Mouse (Mus musculus): ENCODE results near the gene Zfp212. TPM values are rescaled to one million over a fixed set of nuclear protein-coding genes. Genes with fewer than 3 reads are reported as not detected.
A peak's percentile ranks its signal among the peaks of the same experiment; 100 is the strongest.
"Not testable (repeated sequence)": the region's sequence is repeated elsewhere in the genome, so short reads cannot be mapped to it uniquely, and the experiment has no call there.

Gene Zfp212
- polyA plus RNA-seq, 1 experiment from 2014 or later = 18.7 TPM

DNA sequence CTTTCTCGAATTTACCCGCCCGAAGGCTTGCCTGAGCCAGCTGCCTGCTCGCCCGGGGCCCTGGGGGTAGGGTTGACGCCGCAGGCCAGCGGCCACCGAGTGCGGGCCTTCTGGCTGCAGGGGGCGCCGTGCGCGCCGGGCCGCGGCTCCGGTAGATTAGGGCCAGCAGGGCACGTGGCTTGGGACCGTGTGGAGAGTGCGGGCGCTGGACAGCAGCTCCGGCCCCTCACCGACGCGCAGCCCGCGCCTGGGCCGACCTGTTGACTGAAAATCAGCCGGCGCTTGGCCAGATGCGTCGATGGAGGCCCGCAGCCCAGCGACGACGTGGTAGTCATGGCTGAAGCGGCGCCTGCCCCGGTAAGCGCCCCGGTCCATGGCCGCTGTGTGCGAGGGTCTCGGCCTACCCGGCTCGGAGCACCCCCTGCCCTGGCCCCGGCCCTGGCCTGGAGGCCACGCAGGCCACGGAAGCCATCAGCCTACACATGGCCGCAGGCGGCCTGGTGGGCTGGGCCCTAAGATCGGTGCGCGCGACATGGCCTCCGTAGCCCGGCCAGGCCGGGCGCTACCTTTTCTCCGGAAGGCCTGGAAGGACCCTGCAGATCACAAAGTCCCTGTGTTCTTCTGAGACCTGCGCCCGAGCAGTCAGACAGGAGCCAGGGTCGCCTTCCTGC lies 22.9 kb downstream of the Zfp212 start:
- no peaks in the 10 kb centered on the region for H3K9me3 ChIP-seq (replicated peaks)
- H3K4me3 ChIP-seq (replicated peaks) = peak overlapping the region; percentile 52
- H3K4me2 ChIP-seq (replicated peaks) = peak overlapping the region; percentile 77
- WGBS = 9% methylated on average over 62 of the region's 64 CpGs
- peaks cover 13% of the 10 kb centered on the region; the same call in 1 of the 2 replicates for H3K4me1 ChIP-seq
- H3K27me3 ChIP-seq = no peaks in the 10 kb centered on the region
- peak overlapping the region; percentile 70 for H3K9ac ChIP-seq
- peak overlapping the region; percentile 83 for H3K27ac ChIP-seq (replicated peaks)
- ATAC-seq (ENCODE audit: insufficient number of reproducible peaks, low FRiP score, low TSS enrichment, low read depth) = peak; percentile 82
- peaks cover 17% of the 10 kb centered on the region for H3K36me3 ChIP-seq

DNA sequence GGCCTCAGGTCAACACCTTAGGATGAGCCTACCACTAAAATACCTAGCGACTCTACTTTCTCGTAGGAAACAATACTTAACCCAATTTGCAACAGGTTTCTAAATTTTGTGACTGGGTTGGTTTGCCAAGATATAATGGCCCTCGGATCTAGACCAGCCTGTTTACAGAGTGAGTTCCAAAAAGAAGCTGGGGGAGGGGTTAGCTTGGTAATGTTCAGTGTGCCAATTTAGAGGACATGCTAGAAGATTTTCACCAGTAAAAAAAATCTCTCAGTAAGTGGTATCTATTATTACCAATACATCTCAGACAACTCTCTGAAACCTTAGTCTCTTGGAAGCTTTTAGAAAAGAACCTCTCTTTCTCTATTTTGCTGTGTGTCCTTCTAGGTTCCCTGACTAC lies 23.4 kb downstream of the Zfp212 start:
- Histone ChIP-seq H3K4me1 (peaks cover 13% of the 10 kb centered on the region; the same call in 1 of the 2 replicates), H3K9me3 (replicated peaks) (no peaks in the 10 kb centered on the region), H3K4me3 (replicated peaks) (peak overlapping the region; percentile 52), H3K27me3 (no peaks in the 10 kb centered on the region), H3K36me3 (peaks cover 17% of the 10 kb centered on the region), H3K27ac (replicated peaks) (peak overlapping the region; percentile 83; the same call in 1 of the 2 replicates), H3K4me2 (replicated peaks) (peak overlapping the region; percentile 77), H3K9ac (peak overlapping the region; percentile 70; the same call in 1 of the 2 replicates)
- ATAC-seq (ENCODE audit: insufficient number of reproducible peaks, low FRiP score, low TSS enrichment, low read depth) = no peak
- 71% methylated on average over 3 of the region's 3 CpGs for WGBS

DNA sequence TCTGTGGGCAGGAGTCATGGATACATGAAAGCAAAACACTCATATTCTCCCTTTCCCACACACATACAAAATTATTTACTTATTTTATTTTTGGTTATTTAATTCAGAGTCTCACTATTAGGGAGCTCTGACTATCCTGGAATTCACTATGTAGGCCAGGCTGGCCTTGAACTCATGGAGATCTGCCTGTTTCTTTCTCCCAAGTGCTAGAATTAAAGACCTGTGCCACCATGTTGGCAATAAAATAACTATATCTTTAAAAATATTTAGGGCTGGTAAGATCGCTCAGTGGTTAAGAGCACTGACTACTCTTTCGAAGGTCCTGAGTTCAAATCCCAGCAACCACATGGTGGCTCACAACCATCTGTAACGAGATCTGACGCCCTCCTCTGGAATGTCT lies 27.1 kb downstream of the Zfp212 start:
- 93% methylated on average over 4 of the region's 4 CpGs for WGBS
- H3K9me3 ChIP-seq (replicated peaks) = no peaks in the 10 kb centered on the region
- H3K4me1 ChIP-seq = peaks cover 12% of the 10 kb centered on the region; the same call in 1 of the 2 replicates
- H3K36me3 ChIP-seq = peaks cover 27% of the 10 kb centered on the region
- ATAC-seq (ENCODE audit: insufficient number of reproducible peaks, low FRiP score, low TSS enrichment, low read depth) = no peak
- H3K27ac ChIP-seq (replicated peaks) = no peak overlapping the region
- H3K4me2 ChIP-seq (replicated peaks) = no peak overlapping the region
- H3K27me3 ChIP-seq = no peaks in the 10 kb centered on the region
- no peak overlapping the region for H3K9ac ChIP-seq
- H3K4me3 ChIP-seq (replicated peaks) = no peak overlapping the region

DNA sequence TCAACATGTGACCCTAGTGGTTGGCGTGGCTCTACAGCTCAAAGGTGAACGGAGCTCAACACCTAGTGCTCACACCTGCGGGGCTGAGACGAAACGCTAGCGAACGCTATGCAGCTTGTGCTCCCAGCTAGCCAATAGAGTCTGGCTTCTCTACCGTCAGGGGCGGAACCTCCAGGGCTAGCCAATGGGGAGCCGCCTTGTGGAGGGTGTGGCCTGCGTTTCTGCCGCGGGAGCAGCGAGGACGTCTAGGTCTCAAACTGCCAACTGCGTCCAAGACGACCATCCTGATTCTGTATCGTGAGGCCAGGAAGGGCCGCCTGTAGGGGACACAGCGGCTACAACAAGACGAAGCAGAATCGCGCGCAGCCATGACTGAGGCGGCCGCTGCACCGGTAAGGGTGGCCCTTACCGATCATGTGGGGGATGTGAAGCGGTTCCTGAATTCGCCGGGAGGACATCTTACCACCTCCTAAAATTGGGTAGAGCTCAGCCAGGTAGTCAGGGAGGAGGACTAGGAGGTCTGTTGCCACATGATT lies 33.0 kb downstream of the Zfp212 start, which contains the start of gene Zfp956:
Zfp956 (plus strand) TSS at position 200 of the 536 bp plus-strand sequence.
- peak; percentile 97 for ATAC-seq (ENCODE audit: insufficient number of reproducible peaks, low FRiP score, low TSS enrichment, low read depth)
- WGBS = under 1% methylated on average over 31 of the region's 31 CpGs

DNA sequence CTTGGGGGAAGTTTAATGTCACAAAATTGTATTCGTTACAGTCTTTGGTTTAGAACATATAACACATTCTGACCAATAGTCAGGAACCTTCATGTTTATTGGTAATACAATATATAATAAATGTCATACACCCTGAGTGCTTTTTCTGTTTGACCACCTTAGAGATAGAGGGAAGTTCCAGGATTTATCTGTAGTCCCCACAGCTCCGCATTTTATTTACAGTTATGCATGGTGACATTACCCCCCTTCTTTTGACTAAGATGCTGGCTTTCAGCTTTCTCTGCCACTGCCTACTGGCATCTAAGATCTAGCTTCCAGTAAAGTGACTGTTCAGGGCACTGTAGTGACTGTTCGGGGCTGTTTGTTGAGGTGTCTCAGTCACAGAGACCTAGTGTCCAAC lies 34.1 kb downstream of the Zfp212 start:
- H3K9ac ChIP-seq = no peak overlapping the region
- peaks cover 19% of the 10 kb centered on the region for H3K4me1 ChIP-seq
- H3K4me3 ChIP-seq (replicated peaks) = peak overlapping the region; percentile 67
- H3K27ac ChIP-seq (replicated peaks) = no peak overlapping the region
- no peaks in the 10 kb centered on the region for H3K27me3 ChIP-seq
- no peak for ATAC-seq (ENCODE audit: insufficient number of reproducible peaks, low FRiP score, low TSS enrichment, low read depth)
- no peaks in the 10 kb centered on the region for H3K9me3 ChIP-seq (replicated peaks)
- peaks cover 38% of the 10 kb centered on the region for H3K36me3 ChIP-seq
- 90% methylated on average over 3 of the region's 3 CpGs for WGBS
- H3K4me2 ChIP-seq (replicated peaks) = peak overlapping the region; percentile 82

More for the DNA sequence above, 33.0 kb downstream of the Zfp212 start, which contains the start of gene Zfp956:
- no peaks in the 10 kb centered on the region for H3K9me3 ChIP-seq (replicated peaks)
- peaks cover 19% of the 10 kb centered on the region for H3K4me1 ChIP-seq
- peaks cover 30% of the 10 kb centered on the region; the same call in 1 of the 2 replicates for H3K36me3 ChIP-seq
- peak within 1 kb of the TSS; percentile 67 for H3K4me3 ChIP-seq (replicated peaks)
- peak within 1 kb of the TSS; percentile 72 for H3K27ac ChIP-seq (replicated peaks)
- H3K4me2 ChIP-seq (replicated peaks) = peak within 1 kb of the TSS; percentile 82
- no peaks in the 10 kb centered on the region for H3K27me3 ChIP-seq
- H3K9ac ChIP-seq = peak within 1 kb of the TSS; percentile 74

DNA sequence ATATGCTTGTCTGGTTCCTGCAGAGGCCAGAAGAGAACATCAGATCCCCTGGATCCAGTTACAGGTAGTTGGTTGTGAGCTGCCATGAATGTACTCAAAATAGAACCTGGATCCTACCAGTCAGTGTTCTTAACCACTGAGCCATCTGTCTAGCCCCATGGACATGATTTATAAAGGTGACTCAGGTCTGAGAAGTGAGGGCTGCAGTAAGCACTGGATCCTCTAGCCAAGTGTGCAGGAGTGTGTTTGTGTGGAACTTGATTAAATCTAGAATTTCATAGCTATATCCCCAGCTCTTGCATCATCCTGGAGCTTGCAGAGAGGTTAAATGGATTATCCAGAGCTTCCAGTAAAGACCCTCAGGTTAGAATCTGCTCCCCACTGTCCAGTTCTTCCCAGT lies 37.5 kb downstream of the Zfp212 start:
- no peak for ATAC-seq (ENCODE audit: insufficient number of reproducible peaks, low FRiP score, low TSS enrichment, low read depth)
- H3K36me3 ChIP-seq = peaks cover 47% of the 10 kb centered on the region

DNA sequence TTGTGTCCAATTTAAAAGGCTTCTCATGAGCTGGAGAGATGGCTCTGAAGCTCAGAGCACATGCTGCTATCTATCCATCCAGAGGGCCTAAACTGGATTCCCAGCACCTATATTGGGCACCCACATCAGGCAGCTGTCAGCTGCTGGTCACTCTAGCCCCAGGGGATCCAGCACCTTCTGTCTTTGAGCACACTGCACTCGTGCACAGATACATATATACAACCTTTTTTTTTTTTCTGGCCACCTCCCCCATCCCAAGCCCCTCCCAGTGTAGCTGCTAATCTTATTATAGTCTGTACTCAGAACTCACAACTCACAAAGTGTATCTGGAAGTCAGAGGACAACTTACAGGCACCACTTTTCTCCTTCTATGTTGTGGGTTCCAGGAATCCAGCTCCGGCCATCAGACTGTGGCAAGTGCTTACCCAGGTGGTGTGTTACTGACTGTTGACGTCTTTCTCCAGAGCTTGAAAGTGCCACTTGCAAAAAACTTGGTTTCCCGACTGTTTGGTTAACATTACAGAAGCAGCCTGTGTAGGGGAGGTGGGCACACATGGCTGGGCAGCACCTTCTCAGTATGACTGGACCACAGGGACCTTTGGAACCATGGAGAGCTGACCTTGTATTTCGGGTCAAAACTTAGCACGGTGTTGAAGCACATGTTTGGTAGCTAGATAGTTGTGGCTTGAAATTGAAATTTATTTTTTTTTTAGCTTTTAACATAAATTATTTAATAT lies 40.6 kb downstream of the Zfp212 start:
- ATAC-seq (ENCODE audit: insufficient number of reproducible peaks, low FRiP score, low TSS enrichment, low read depth) = no peak
- no peak overlapping the region for H3K4me2 ChIP-seq (replicated peaks)
- H3K4me3 ChIP-seq (replicated peaks) = no peak overlapping the region
- H3K27me3 ChIP-seq = no peaks in the 10 kb centered on the region
- H3K27ac ChIP-seq (replicated peaks) = no peak overlapping the region
- H3K9ac ChIP-seq = no peak overlapping the region
- 85% methylated on average over 6 of the region's 6 CpGs for WGBS
- peaks cover 67% of the 10 kb centered on the region for H3K36me3 ChIP-seq
- H3K4me1 ChIP-seq = no peaks in the 10 kb centered on the region
- no peaks in the 10 kb centered on the region for H3K9me3 ChIP-seq (replicated peaks)

More for the DNA sequence above, 37.5 kb downstream of the Zfp212 start:
- Histone ChIP-seq H3K4me2 (replicated peaks) (no peak overlapping the region), H3K27me3 (no peaks in the 10 kb centered on the region), H3K9me3 (replicated peaks) (no peaks in the 10 kb centered on the region), H3K27ac (replicated peaks) (no peak overlapping the region), H3K9ac (no peak overlapping the region), H3K4me1 (peaks cover 16% of the 10 kb centered on the region), H3K4me3 (replicated peaks) (no peak overlapping the region)

DNA sequence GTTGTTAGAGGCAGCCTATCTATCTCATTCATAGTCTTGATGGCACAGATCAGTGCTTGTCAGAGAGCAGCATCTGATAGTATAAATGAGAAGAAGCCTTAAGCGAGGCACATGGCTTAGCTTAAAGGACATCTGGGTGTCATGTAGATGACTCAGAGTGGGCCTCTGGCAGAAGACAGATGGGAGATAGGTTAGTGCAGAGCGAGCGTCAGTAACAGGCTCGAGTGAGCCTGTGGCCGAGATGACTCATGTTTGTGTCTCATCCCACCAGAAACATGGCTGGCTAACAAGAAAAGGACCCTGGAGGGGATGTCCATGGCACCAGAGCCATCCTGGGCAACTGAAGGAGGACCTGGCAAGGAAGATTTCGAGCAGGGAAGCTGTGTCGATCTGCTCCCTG lies 42.8 kb downstream of the Zfp212 start:
- Histone ChIP-seq H3K27ac (replicated peaks) (no peak overlapping the region), H3K27me3 (no peaks in the 10 kb centered on the region), H3K36me3 (peaks cover 49% of the 10 kb centered on the region), H3K4me3 (replicated peaks) (no peak overlapping the region), H3K4me1 (no peaks in the 10 kb centered on the region), H3K9me3 (replicated peaks) (no peaks in the 10 kb centered on the region), H3K9ac (no peak overlapping the region), H3K4me2 (replicated peaks) (no peak overlapping the region)
- 85% methylated on average over 7 of the region's 7 CpGs for WGBS
- ATAC-seq (ENCODE audit: insufficient number of reproducible peaks, low FRiP score, low TSS enrichment, low read depth) = no peak

DNA sequence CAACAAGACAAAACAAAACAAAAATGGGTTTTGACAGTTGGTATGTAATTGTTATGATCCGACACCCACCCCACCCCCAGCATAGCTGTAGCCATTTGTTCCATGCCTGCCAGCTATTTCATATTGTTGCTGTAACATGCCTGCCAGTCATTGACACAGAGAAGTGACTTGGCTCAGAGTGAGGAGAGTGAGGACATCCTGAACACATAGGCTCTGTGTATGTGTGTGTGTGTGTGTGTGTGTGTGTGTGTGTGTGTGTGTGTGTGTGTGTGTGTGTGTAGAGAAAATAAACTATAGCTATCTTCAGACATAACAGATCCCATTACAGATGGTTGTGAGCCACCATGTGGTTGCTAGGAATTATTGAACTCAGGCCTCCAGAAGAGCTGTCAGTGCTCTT lies 47.9 kb downstream of the Zfp212 start:
- H3K4me1 ChIP-seq; H3K27me3 ChIP-seq; H3K9ac ChIP-seq; H3K9me3 ChIP-seq (replicated peaks); H3K4me3 ChIP-seq (replicated peaks); H3K4me2 ChIP-seq (replicated peaks); ATAC-seq (ENCODE audit: insufficient number of reproducible peaks, low FRiP score, low TSS enrichment, low read depth); H3K27ac ChIP-seq (replicated peaks): not testable (repeated sequence)
- WGBS = 50% methylated on average over 1 of the region's 1 CpGs
- peaks cover 16% of the 10 kb centered on the region for H3K36me3 ChIP-seq

DNA sequence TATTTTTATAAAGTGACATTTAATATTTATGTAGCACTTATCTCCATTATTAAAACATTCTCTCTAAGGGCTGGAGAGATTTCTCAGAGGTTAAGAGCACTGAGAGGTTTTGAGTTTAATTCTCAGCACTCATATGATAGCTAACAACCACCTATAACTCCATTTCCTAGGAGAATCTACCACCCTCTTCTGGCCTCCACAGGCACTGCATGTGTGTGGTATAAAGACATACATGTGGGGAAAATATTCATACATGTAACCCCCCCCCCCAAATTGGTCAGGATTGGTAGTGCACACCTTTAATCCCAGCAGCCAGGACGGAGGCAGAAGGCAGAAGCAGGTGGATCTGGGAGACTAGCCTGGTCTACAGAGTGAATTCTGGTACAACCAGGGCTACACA lies 54.3 kb downstream of the Zfp212 start:
- Histone ChIP-seq H3K27ac (replicated peaks) (no peak overlapping the region), H3K9me3 (replicated peaks) (no peaks in the 10 kb centered on the region), H3K27me3 (no peaks in the 10 kb centered on the region), H3K9ac (no peak overlapping the region), H3K36me3 (no peaks in the 10 kb centered on the region), H3K4me3 (replicated peaks) (no peak overlapping the region), H3K4me2 (replicated peaks) (no peak overlapping the region), H3K4me1 (no peaks in the 10 kb centered on the region)
- 80% methylated on average over 1 of the region's 1 CpGs for WGBS
- no peak for ATAC-seq (ENCODE audit: insufficient number of reproducible peaks, low FRiP score, low TSS enrichment, low read depth)

DNA sequence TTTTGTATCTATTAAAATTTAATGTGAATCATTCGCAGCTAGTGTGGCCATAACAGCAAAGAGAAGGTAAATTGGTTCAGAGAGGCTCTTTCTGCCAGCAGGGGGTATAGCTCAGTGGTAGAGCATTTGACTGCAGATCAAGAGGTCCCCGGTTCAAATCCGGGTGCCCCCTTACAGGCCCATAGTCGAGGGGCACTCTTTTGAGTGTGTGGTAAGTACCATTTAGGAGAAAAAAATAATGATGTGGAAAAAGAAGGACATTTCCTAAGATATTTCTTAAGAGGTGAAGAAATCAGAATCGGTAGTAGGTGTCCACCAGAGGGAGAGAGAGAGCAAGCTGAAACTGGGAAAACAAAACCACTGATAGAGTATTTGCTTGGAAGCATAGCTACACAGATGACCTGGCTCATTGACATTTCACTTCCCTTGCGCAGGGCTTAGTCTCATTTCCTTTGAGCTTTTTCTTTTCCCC lies 58.7 kb downstream of the Zfp212 start:
- H3K4me2 ChIP-seq (replicated peaks) = no peak overlapping the region
- no peaks in the 10 kb centered on the region for H3K36me3 ChIP-seq
- 12% methylated on average over 6 of the region's 6 CpGs for WGBS
- no peaks in the 10 kb centered on the region for H3K4me1 ChIP-seq
- no peaks in the 10 kb centered on the region for H3K27me3 ChIP-seq
- ATAC-seq (ENCODE audit: insufficient number of reproducible peaks, low FRiP score, low TSS enrichment, low read depth) = peak; percentile 72; the same call in 1 of the 2 replicates
- no peak overlapping the region for H3K4me3 ChIP-seq (replicated peaks)
- H3K9me3 ChIP-seq (replicated peaks) = no peaks in the 10 kb centered on the region
- no peak overlapping the region for H3K9ac ChIP-seq
- H3K27ac ChIP-seq (replicated peaks) = no peak overlapping the region
